Mouse (Mus musculus) CH12.LX (cell line): ENCODE results near the gene Gm3543. TPM values are rescaled to one million over a fixed set of nuclear protein-coding genes. Genes with fewer than 3 reads are reported as not detected.
"Not testable (repeated sequence)": the region's sequence is repeated elsewhere in the genome, so short reads cannot be mapped to it uniquely, and the experiment has no call there.

Source experiments
- DNase-seq: peaks from one replicate; pipeline ENCODE4 v3.0.0-alpha.2; 2013; ENCODE audit errors: extremely low read depth
- H3K27ac ChIP-seq: 2 replicates; pipeline ENCODE4 v1.5.1; 2012; ENCODE audit warnings: low read depth, mild to moderate bottlenecking, control low read depth, moderate library complexity; ENCODE audit not compliant: insufficient read depth
- H3K27me3 ChIP-seq: replicated peaks from 2 replicates; pipeline ENCODE3; 2012; ENCODE audit warnings: inconsistent platforms
- H3K36me3 ChIP-seq, 2 experiments: replicated peaks in 1 of 2; 2 replicates each; pipeline versions ENCODE3 to v1.6.1; 2012; ENCODE audit warnings: inconsistent platforms in 1 of 2, low read length in 1 of 2, mild to moderate bottlenecking in 1 of 2, mixed read lengths in 1 of 2, moderate library complexity in 1 of 2; ENCODE audit not compliant: control insufficient read depth in 1 of 2, insufficient read depth in 1 of 2
- H3K4me1 ChIP-seq, 2 experiments: 2 replicates each; pipeline ENCODE4 v1.6.1; 2012; ENCODE audit warnings: inconsistent platforms in 1 of 2, moderate library complexity in 1 of 2; ENCODE audit not compliant: insufficient read depth in 2 of 2, control insufficient read depth in 1 of 2
- H3K4me2 ChIP-seq: 2 replicates; pipeline ENCODE4 v1.6.1; 2012; ENCODE audit warnings: low read depth, mild to moderate bottlenecking, control low read depth; ENCODE audit not compliant: poor library complexity, insufficient read depth, severe bottlenecking
- H3K4me3 ChIP-seq, 3 experiments: fragments of 150-350 bp in 1 of 3; sonication (generic) in 1 of 3; replicated peaks in 1 of 3; 2 replicates each; pipeline versions ENCODE3 to v1.5.1; 2011 to 2012; ENCODE audit warnings: low read depth in 2 of 3, low read length in 2 of 3, mild to moderate bottlenecking in 2 of 3, moderate library complexity in 2 of 3, control low read depth in 1 of 3, improper control_type of control experiment in 1 of 3, inconsistent platforms in 1 of 3, mixed read lengths in 1 of 3; ENCODE audit not compliant: poor library complexity in 1 of 3
- H3K79me2 ChIP-seq: replicated peaks from 2 replicates; pipeline ENCODE4 v1.6.1; 2012; ENCODE audit warnings: mild to moderate bottlenecking, moderate library complexity; ENCODE audit not compliant: control insufficient read depth, poor library complexity, insufficient read depth, severe bottlenecking; ENCODE audit errors: extremely low read depth
- H3K9ac ChIP-seq: 2 replicates; pipeline ENCODE4 v1.6.1; 2012; ENCODE audit warnings: low read depth, mild to moderate bottlenecking, control low read depth, moderate library complexity; ENCODE audit not compliant: insufficient read depth
- H3K9me3 ChIP-seq: replicated peaks from 2 replicates; pipeline ENCODE3; 2012; ENCODE audit warnings: low read length, inconsistent platforms, mixed read lengths
- dilution Hi-C: fragments of 300-500 bp; cut with MboI; formaldehyde crosslinking; loops from 2 replicates; pipeline ENCODE4 v1.14.3; 2020; ENCODE audit warnings: low sequenced_read_pairs; ENCODE audit not compliant: extremely low pct_unique_long_range_greater_than_20kb, extremely low pct_ligation_motif_present
- in situ Hi-C: fragments of 300-500 bp; cut with MboI; formaldehyde crosslinking; loops from 3 replicates; pipeline ENCODE4 v1.14.3; 2019; ENCODE audit warnings: low sequenced_read_pairs, low pct_ligation_motif_present, low pct_unique_long_range_greater_than_20kb, mixed read lengths
- polyA plus RNA-seq: library from polyadenylated mRNA; unstranded; fragments of >175 nt; gene quantifications from 2 replicates; pipeline ENCODE4 v1.2.1, GENCODE M21; 2012; ENCODE audit warnings: low read depth; ENCODE audit not compliant: insufficient read length
- total RNA-seq, 2 experiments: library from RNA; depleted of rRNA; stranded (reverse); fragments of 300-350 nt in 1 of 2; fragments of >200 nt in 1 of 2; gene quantifications; 2 replicates each; pipeline ENCODE4 v1.2.3; 2012 to 2014

The Gm3543 gene
- total RNA-seq (2012; rRNA removed) (not detected in 2 replicates), total RNA-seq (2014; rRNA removed) (not detected in 2 replicates), polyA plus RNA-seq (not detected in 2 replicates)

GRCm38 (mm10) chr14:41983225-41983624, at the start of gene Gm3543:
Gene Gm3543, minus strand, starts transcription at chr14:41983325.
- H3K9me3 ChIP-seq, H3K27ac ChIP-seq, H3K4me2 ChIP-seq, H3K27me3 ChIP-seq, DNase-seq, H3K79me2 ChIP-seq, in situ Hi-C loops, H3K4me3 ChIP-seq, H3K4me1 ChIP-seq, dilution Hi-C loops, H3K9ac ChIP-seq, H3K36me3 ChIP-seq: not testable (repeated sequence)

- H3K4me1 ChIP-seq, H3K9ac ChIP-seq, in situ Hi-C loops, H3K4me3 ChIP-seq, H3K4me2 ChIP-seq, H3K79me2 ChIP-seq, H3K9me3 ChIP-seq, dilution Hi-C loops, H3K27me3 ChIP-seq, H3K27ac ChIP-seq, H3K36me3 ChIP-seq, DNase-seq: not testable (repeated sequence)
Measured at GRCm38 (mm10) chr14:41968596-41968995, 14.5 kb downstream of the Gm3543 start.

GRCm38 (mm10) chr14:41967827-41968226, 15.3 kb downstream of the Gm3543 start, which contains the start of gene Gm6401:
Gene Gm6401, minus strand, starts transcription at chr14:41967927.
- DNase-seq, H3K36me3 ChIP-seq, H3K4me1 ChIP-seq, H3K9me3 ChIP-seq, H3K9ac ChIP-seq, H3K27me3 ChIP-seq, H3K79me2 ChIP-seq, H3K4me2 ChIP-seq, in situ Hi-C loops, H3K27ac ChIP-seq, H3K4me3 ChIP-seq, dilution Hi-C loops: not testable (repeated sequence)

- H3K4me1 ChIP-seq, H3K27ac ChIP-seq, H3K4me3 ChIP-seq, H3K4me2 ChIP-seq, H3K79me2 ChIP-seq, dilution Hi-C loops, H3K9ac ChIP-seq, in situ Hi-C loops, H3K36me3 ChIP-seq, H3K9me3 ChIP-seq, H3K27me3 ChIP-seq, DNase-seq: not testable (repeated sequence)
Measured at GRCm38 (mm10) chr14:41964095-41964494, 19.0 kb downstream of the Gm3543 start.

DNA sequence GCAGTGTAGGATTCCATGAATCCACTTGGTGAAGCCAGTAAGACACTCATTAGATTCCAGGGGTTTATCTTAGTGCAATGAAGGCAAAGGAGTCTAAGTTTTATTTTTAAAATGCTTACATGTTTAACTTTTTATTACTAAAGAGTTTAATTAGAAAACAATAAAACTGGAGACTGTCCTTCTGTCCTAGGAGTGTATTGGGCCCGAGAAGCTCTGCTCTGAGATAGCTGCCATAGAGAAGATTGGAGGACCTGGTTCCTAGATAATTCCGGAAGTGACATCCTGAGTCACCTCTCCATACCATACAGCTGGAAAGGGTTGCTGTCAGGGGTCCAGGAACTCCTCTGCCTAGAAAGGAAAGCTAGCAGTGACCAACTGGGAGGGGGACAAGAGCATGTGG, 39.4 kb downstream of the Gm3543 start, which contains the start of gene 1700024B05Rik:
TSS of gene 1700024B05Rik (plus strand) at position 301 of the 400 bp plus-strand sequence.
- H3K4me3 ChIP-seq, H3K36me3 ChIP-seq, H3K79me2 ChIP-seq, H3K4me2 ChIP-seq, in situ Hi-C loops, H3K9ac ChIP-seq, DNase-seq, dilution Hi-C loops, H3K4me1 ChIP-seq, H3K9me3 ChIP-seq, H3K27ac ChIP-seq, H3K27me3 ChIP-seq: not testable (repeated sequence)

Other genes starting within 250 kb of the Gm3543 start
- gene Gm7929, start 232.7 kb downstream of the Gm3543 start, total RNA-seq (2012; rRNA removed): not detected in 2 replicates
- gene Gm7929, start 232.7 kb downstream of the Gm3543 start, total RNA-seq (2014; rRNA removed): not detected in 2 replicates
- not detected in 2 replicates for gene Gm7929, start 232.7 kb downstream of the Gm3543 start, polyA plus RNA-seq
- not detected in 2 replicates for gene Gm47189, start 210.9 kb downstream of the Gm3543 start, total RNA-seq (2012; rRNA removed)
- gene Gm47189, start 210.9 kb downstream of the Gm3543 start, total RNA-seq (2014; rRNA removed): not detected in 2 replicates
- gene Gm47189, start 210.9 kb downstream of the Gm3543 start, polyA plus RNA-seq: not detected in 2 replicates
- not detected in 2 replicates for gene Gm7980, start 76.0 kb downstream of the Gm3543 start, total RNA-seq (2012; rRNA removed)
- gene Gm7980, start 76.0 kb downstream of the Gm3543 start, total RNA-seq (2014; rRNA removed): not detected in 2 replicates
- gene Gm7980, start 76.0 kb downstream of the Gm3543 start, polyA plus RNA-seq: not detected in 2 replicates
- not detected in 2 replicates for gene 1700049E17Rik1, start 58.4 kb downstream of the Gm3543 start, total RNA-seq (2012; rRNA removed)
- not detected in 2 replicates for gene 1700049E17Rik1, start 58.4 kb downstream of the Gm3543 start, total RNA-seq (2014; rRNA removed)
- gene 1700049E17Rik1, start 58.4 kb downstream of the Gm3543 start, polyA plus RNA-seq: not detected in 2 replicates
- gene 1700024B05Rik, start 39.3 kb downstream of the Gm3543 start, total RNA-seq (2012; rRNA removed): not detected in 2 replicates
- gene 1700024B05Rik, start 39.3 kb downstream of the Gm3543 start, total RNA-seq (2014; rRNA removed): not detected in 2 replicates
- gene 1700024B05Rik, start 39.3 kb downstream of the Gm3543 start, polyA plus RNA-seq: 0.16 TPM in 1 of 2 replicates, not detected in the other
- gene Gm6401, start 15.4 kb downstream of the Gm3543 start, total RNA-seq (2012; rRNA removed): not detected in 2 replicates
- not detected in 2 replicates for gene Gm6401, start 15.4 kb downstream of the Gm3543 start, total RNA-seq (2014; rRNA removed)
- not detected in 2 replicates for gene Gm6401, start 15.4 kb downstream of the Gm3543 start, polyA plus RNA-seq
- gene Gm7951, start 134.0 kb upstream of the Gm3543 start, total RNA-seq (2012; rRNA removed): not detected in 2 replicates
- gene Gm7951, start 134.0 kb upstream of the Gm3543 start, total RNA-seq (2014; rRNA removed): not detected in 2 replicates
- gene Gm7951, start 134.0 kb upstream of the Gm3543 start, polyA plus RNA-seq: not detected in 2 replicates
- gene Gm17027, start 179.3 kb upstream of the Gm3543 start, total RNA-seq (2012; rRNA removed): not detected in 2 replicates
- gene Gm17027, start 179.3 kb upstream of the Gm3543 start, total RNA-seq (2014; rRNA removed): not detected in 2 replicates
- gene Gm17027, start 179.3 kb upstream of the Gm3543 start, polyA plus RNA-seq: not detected in 2 replicates
- not detected in 2 replicates for gene Gm3573, start 207.5 kb upstream of the Gm3543 start, total RNA-seq (2012; rRNA removed)
- gene Gm3573, start 207.5 kb upstream of the Gm3543 start, total RNA-seq (2014; rRNA removed): not detected in 2 replicates
- not detected in 2 replicates for gene Gm3573, start 207.5 kb upstream of the Gm3543 start, polyA plus RNA-seq